Mouse (Mus musculus) neural tube, embryonic 10.5 days (tissue): ENCODE results near the gene Mad1l1.

Source experiments
- DNase-seq: peaks from one replicate; pipeline ENCODE4 v3.0.0-alpha.2; 2017; ENCODE audit warnings: low spot score; ENCODE audit errors: extremely low spot score

Gene Mad1l1

GRCm38 (mm10) chr5:140101409-140102009 is 219.8 kb downstream of the Mad1l1 start:
- DNase-seq, result no peak

- DNase-seq, result no peak
These were observed 222.6 kb downstream of the Mad1l1 start for GRCm38 (mm10) chr5:140098711-140099110.

- no peak for DNase-seq
These were observed 226.1 kb downstream of the Mad1l1 start for GRCm38 (mm10) chr5:140095203-140095602.

- no peak for DNase-seq
These were observed 227.9 kb downstream of the Mad1l1 start for GRCm38 (mm10) chr5:140093489-140093888.

GRCm38 (mm10) chr5:140091601-140092000 is 229.8 kb downstream of the Mad1l1 start:
- no peak for DNase-seq

- no peak for DNase-seq
These were observed 232.1 kb downstream of the Mad1l1 start for GRCm38 (mm10) chr5:140089263-140089662.

- DNase-seq, result no peak
These were observed 234.1 kb downstream of the Mad1l1 start for GRCm38 (mm10) chr5:140087242-140087641.

- DNase-seq, result no peak
These were observed 237.0 kb downstream of the Mad1l1 start for GRCm38 (mm10) chr5:140084341-140084740.

- DNase-seq, result no peak
These were observed 237.4 kb downstream of the Mad1l1 start for GRCm38 (mm10) chr5:140083911-140084310.

GRCm38 (mm10) chr5:140082204-140082812 is 239.0 kb downstream of the Mad1l1 start:
- DNase-seq, result no peak

GRCm38 (mm10) chr5:140081084-140081483 is 240.3 kb downstream of the Mad1l1 start:
- no peak for DNase-seq

GRCm38 (mm10) chr5:140079511-140079910 is 241.8 kb downstream of the Mad1l1 start:
- no peak for DNase-seq

GRCm38 (mm10) chr5:140078406-140078805 is 242.9 kb downstream of the Mad1l1 start:
- no peak for DNase-seq

GRCm38 (mm10) chr5:140076438-140076837 is 244.9 kb downstream of the Mad1l1 start:
- DNase-seq, result no peak

GRCm38 (mm10) chr5:140073671-140074116 is 247.7 kb downstream of the Mad1l1 start:
- no peak for DNase-seq

GRCm38 (mm10) chr5:140073148-140073670 is 248.1 kb downstream of the Mad1l1 start:
- DNase-seq, result no peak

- no peak for DNase-seq
These were observed 252.8 kb downstream of the Mad1l1 start for GRCm38 (mm10) chr5:140068506-140068905.

- DNase-seq, result no peak
These were observed 253.3 kb downstream of the Mad1l1 start for GRCm38 (mm10) chr5:140068051-140068450.

- DNase-seq, result no peak
These were observed 254.6 kb downstream of the Mad1l1 start for GRCm38 (mm10) chr5:140066769-140067168.

GRCm38 (mm10) chr5:140066281-140066680 is 255.1 kb downstream of the Mad1l1 start:
- DNase-seq, result no peak

- no peak for DNase-seq
These were observed 255.9 kb downstream of the Mad1l1 start for GRCm38 (mm10) chr5:140065281-140065945.

GRCm38 (mm10) chr5:140064521-140064920 is 256.8 kb downstream of the Mad1l1 start:
- no peak for DNase-seq
